Mouse (Mus musculus) thymus, postnatal 4 days (tissue): ENCODE results near the gene Bak1.
A peak's percentile ranks its signal among the peaks of the same experiment; 100 is the strongest.

Experiments
- DNase-seq: peaks from one replicate; pipeline ENCODE4 v3.0.0; 2021

Gene Bak1

GRCm38 (mm10) chr17:27028909-27029308, at the start of gene Bak1:
Gene Bak1, minus strand, starts transcription at chr17:27029009.
- no peak for DNase-seq

- no peak for DNase-seq
Observed at GRCm38 (mm10) chr17:27078499-27078898, 49.7 kb upstream of the Bak1 start.

GRCm38 (mm10) chr17:27077920-27078319, 49.1 kb upstream of the Bak1 start:
- peak; percentile 56 for DNase-seq

GRCm38 (mm10) chr17:27077133-27077532, 48.3 kb upstream of the Bak1 start:
- DNase-seq = no peak

GRCm38 (mm10) chr17:27074849-27075745, 46.3 kb upstream of the Bak1 start:
- DNase-seq = no peak

GRCm38 (mm10) chr17:27074236-27074635, 45.4 kb upstream of the Bak1 start:
- no peak for DNase-seq

- no peak for DNase-seq
Observed at GRCm38 (mm10) chr17:27073778-27074177, 45.0 kb upstream of the Bak1 start.

GRCm38 (mm10) chr17:27073126-27073525, 44.3 kb upstream of the Bak1 start:
- no peak for DNase-seq

- DNase-seq = no peak
Observed at GRCm38 (mm10) chr17:27072363-27072762, 43.6 kb upstream of the Bak1 start.

- DNase-seq = peak; percentile 87
Observed at GRCm38 (mm10) chr17:27071630-27072029, 42.8 kb upstream of the Bak1 start.

- DNase-seq = no peak
Observed at GRCm38 (mm10) chr17:27070913-27071312, 42.1 kb upstream of the Bak1 start.

- no peak for DNase-seq
Observed at GRCm38 (mm10) chr17:27069071-27069470, 40.3 kb upstream of the Bak1 start.

GRCm38 (mm10) chr17:27066065-27066464, 37.3 kb upstream of the Bak1 start:
- no peak for DNase-seq

- DNase-seq = no peak
Observed at GRCm38 (mm10) chr17:27064195-27064594, 35.4 kb upstream of the Bak1 start.

GRCm38 (mm10) chr17:27063717-27064116, 34.9 kb upstream of the Bak1 start:
- DNase-seq = no peak

GRCm38 (mm10) chr17:27062684-27063083, 33.9 kb upstream of the Bak1 start:
- DNase-seq = no peak

GRCm38 (mm10) chr17:27061727-27062126, 32.9 kb upstream of the Bak1 start:
- no peak for DNase-seq

GRCm38 (mm10) chr17:27060698-27061097, 31.9 kb upstream of the Bak1 start:
- no peak for DNase-seq

- peak; percentile 51 for DNase-seq
Observed at GRCm38 (mm10) chr17:27057517-27058055, 28.8 kb upstream of the Bak1 start.

- peak; percentile 94 for DNase-seq
Observed at GRCm38 (mm10) chr17:27056812-27057516, 28.2 kb upstream of the Bak1 start, which contains the start of gene Itpr3. Gene Itpr3, plus strand, starts transcription at chr17:27057304.

- DNase-seq = peak; percentile 76
Observed at GRCm38 (mm10) chr17:27056170-27056569, 27.4 kb upstream of the Bak1 start.

GRCm38 (mm10) chr17:27051514-27051913, 22.7 kb upstream of the Bak1 start:
- DNase-seq = peak; percentile 86

- DNase-seq = no peak
Observed at GRCm38 (mm10) chr17:27050853-27051252, 22.0 kb upstream of the Bak1 start.
